Mouse (Mus musculus) lung, adult 2 months (tissue): ENCODE results near the gene Cryzl1. TPM values are rescaled to one million over a fixed set of nuclear protein-coding genes. Genes with fewer than 3 reads are reported as not detected.
A peak's percentile ranks its signal among the peaks of the same experiment; 100 is the strongest.

Experiments used
- DNase-seq: peaks from one replicate; pipeline ENCODE4 v3.0.0; 2022
- H3K4me1 ChIP-seq: fragments of 200-500 bp; 2 replicates; pipeline ENCODE4 v1.6.1; 2011; ENCODE audit warnings: low read length; ENCODE audit not compliant: control insufficient read depth, insufficient read depth
- H3K4me3 ChIP-seq: fragments of 200-500 bp; replicated peaks from 2 replicates; pipeline ENCODE3; 2011; ENCODE audit warnings: low read depth, mild to moderate bottlenecking, control low read depth, low read length; ENCODE audit errors: extremely low read depth
- CTCF ChIP-seq: fragments of 200-500 bp; IDR thresholded peaks from 2 replicates; pipeline ENCODE4 v1.5.1; 2011; ENCODE audit warnings: mild to moderate bottlenecking, low read length, control low read depth; ENCODE audit not compliant: insufficient read depth
- POLR2A ChIP-seq: fragments of 200-500 bp; IDR thresholded peaks from 2 replicates; pipeline ENCODE4 v1.6.1; 2011; ENCODE audit warnings: low read depth, mild to moderate bottlenecking, control low read depth, low read length, borderline replicate concordance; ENCODE audit errors: extremely low read depth
- WGBS: fragments of 180-500 bp; shearing (Covaris S2); methylation state at CpG from one replicate; pipeline ENCODE4 v1.1.7; 2018; 5-methylcytosine and 5-hydroxymethylcytosine counted together
- polyA plus RNA-seq: library from polyadenylated mRNA; depleted of rRNA; stranded (reverse); fragments of >200 nt; gene quantifications from 2 replicates; pipeline ENCODE4 v1.2.3, GENCODE M21; 2012

Gene Cryzl1
- polyA plus RNA-seq, 1 experiment, result 29.8 TPM

GRCm38 (mm10) chr16:91663795-91664194 lies 65.0 kb downstream of the Cryzl1 start:
- Histone ChIP-seq H3K4me1 (no peaks in the 10 kb centered on the region; the same call in 1 of the 2 replicates), H3K4me3 (no peak overlapping the region)
- TF ChIP-seq POLR2A (no peak), CTCF (no peak)
- DNase-seq, result no peak
- WGBS, result 89% methylated on average over 3 of the region's 3 CpGs

- DNase-seq, result no peak
- no peak overlapping the region for H3K4me3 ChIP-seq
- TF ChIP-seq CTCF, result no peak
- TF ChIP-seq POLR2A, result no peak
- WGBS, result 89% methylated on average over 16 of the region's 16 CpGs
- H3K4me1 ChIP-seq, result no peaks in the 10 kb centered on the region; the same call in 1 of the 2 replicates
Measured at GRCm38 (mm10) chr16:91662336-91662735, 66.4 kb downstream of the Cryzl1 start.

GRCm38 (mm10) chr16:91661397-91661796 lies 67.4 kb downstream of the Cryzl1 start:
- H3K4me1 ChIP-seq, result no peaks in the 10 kb centered on the region; the same call in 1 of the 2 replicates
- no peak for DNase-seq
- H3K4me3 ChIP-seq, result no peak overlapping the region
- TF ChIP-seq POLR2A (no peak), CTCF (no peak)
- 38% methylated on average over 1 of the region's 1 CpGs for WGBS

GRCm38 (mm10) chr16:91659798-91660197 lies 69.0 kb downstream of the Cryzl1 start:
- WGBS, result 96% methylated on average over 20 of the region's 20 CpGs
- TF ChIP-seq POLR2A (no peak), CTCF (no peak)
- no peaks in the 10 kb centered on the region; the same call in 1 of the 2 replicates for H3K4me1 ChIP-seq
- no peak overlapping the region for H3K4me3 ChIP-seq
- no peak for DNase-seq

GRCm38 (mm10) chr16:91658471-91658870 lies 70.3 kb downstream of the Cryzl1 start:
- TF ChIP-seq POLR2A (no peak), CTCF (no peak)
- 85% methylated on average over 5 of the region's 5 CpGs for WGBS
- no peak for DNase-seq
- Histone ChIP-seq H3K4me1 (no peaks in the 10 kb centered on the region; the same call in 1 of the 2 replicates), H3K4me3 (no peak overlapping the region)

GRCm38 (mm10) chr16:91657285-91657684 lies 71.5 kb downstream of the Cryzl1 start:
- 98% methylated on average over 17 of the region's 17 CpGs for WGBS
- no peak for TF ChIP-seq CTCF
- TF ChIP-seq POLR2A, result no peak
- Histone ChIP-seq H3K4me1 (no peaks in the 10 kb centered on the region; the same call in 1 of the 2 replicates), H3K4me3 (no peak overlapping the region)
- no peak for DNase-seq

- DNase-seq, result no peak
- Histone ChIP-seq H3K4me1 (no peaks in the 10 kb centered on the region), H3K4me3 (no peak overlapping the region)
- no peak for TF ChIP-seq CTCF
- no peak for TF ChIP-seq POLR2A
- 94% methylated on average over 9 of the region's 9 CpGs for WGBS
Measured at GRCm38 (mm10) chr16:91655285-91655684, 73.5 kb downstream of the Cryzl1 start.

- 97% methylated on average over 3 of the region's 3 CpGs for WGBS
- H3K4me3 ChIP-seq, result no peak overlapping the region
- DNase-seq, result no peak
- no peak for TF ChIP-seq CTCF
- TF ChIP-seq POLR2A, result no peak
- no peaks in the 10 kb centered on the region for H3K4me1 ChIP-seq
Measured at GRCm38 (mm10) chr16:91652191-91652590, 76.6 kb downstream of the Cryzl1 start.

GRCm38 (mm10) chr16:91649781-91650180 lies 79.0 kb downstream of the Cryzl1 start:
- no peak overlapping the region for H3K4me3 ChIP-seq
- H3K4me1 ChIP-seq, result no peaks in the 10 kb centered on the region
- no peak for DNase-seq
- TF ChIP-seq CTCF (no peak), POLR2A (no peak)

- 25% methylated on average over 3 of the region's 3 CpGs for WGBS
- H3K4me3 ChIP-seq, result no peak overlapping the region
- TF ChIP-seq POLR2A (no peak), CTCF (no peak)
- H3K4me1 ChIP-seq, result no peaks in the 10 kb centered on the region
- no peak for DNase-seq
Measured at GRCm38 (mm10) chr16:91649246-91649645, 79.5 kb downstream of the Cryzl1 start.

- peak; percentile 82 for DNase-seq
- TF ChIP-seq POLR2A (peak; percentile 58; the same call in 1 of the 2 replicates), CTCF (no peak)
- 1% methylated on average over 25 of the region's 25 CpGs for WGBS
- Histone ChIP-seq H3K4me3 (peak overlapping the region; percentile 82), H3K4me1 (no peaks in the 10 kb centered on the region)
Measured at GRCm38 (mm10) chr16:91648220-91648550, 80.6 kb downstream of the Cryzl1 start.
